Mouse (Mus musculus): ENCODE results near the gene Kcnn4.

Gene Kcnn4

GRCm38 (mm10) chr7:24427168-24427567 lies 57.1 kb downstream of the Kcnn4 start:
- no peak for DNase-seq

- DNase-seq: no peak
Measured at GRCm38 (mm10) chr7:24428725-24429124, 58.7 kb downstream of the Kcnn4 start.

- peak; percentile 95 to 96 for DNase-seq
Measured at GRCm38 (mm10) chr7:24429413-24430112, 59.5 kb downstream of the Kcnn4 start.

- DNase-seq: no peak
Measured at GRCm38 (mm10) chr7:24430551-24431345, 60.7 kb downstream of the Kcnn4 start.

- DNase-seq: no peak
Measured at GRCm38 (mm10) chr7:24431713-24432112, 61.6 kb downstream of the Kcnn4 start.

GRCm38 (mm10) chr7:24435305-24435704 lies 65.2 kb downstream of the Kcnn4 start:
- no peak for DNase-seq
